21 mouse cellular contexts compared by ENCODE assay signal in the genomic region with DNA sequence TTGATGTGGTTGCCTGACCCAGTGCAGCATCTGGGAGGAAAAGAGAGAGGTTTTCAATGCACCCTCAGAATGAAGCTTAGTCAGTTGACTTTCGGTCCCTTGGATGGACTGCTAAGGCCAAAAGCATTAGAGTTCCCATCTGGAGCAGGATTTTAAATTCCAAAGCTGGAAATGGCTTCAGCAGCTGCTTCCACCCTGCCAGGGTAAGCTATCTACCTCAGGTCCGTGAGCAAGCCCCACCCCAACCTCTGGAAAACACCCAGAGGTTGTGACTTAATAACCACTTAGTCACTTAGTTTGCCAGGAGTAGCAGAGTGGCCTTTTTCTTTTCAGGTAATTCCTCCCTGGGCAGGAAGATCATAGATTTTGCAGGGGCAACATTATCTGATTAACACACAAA. TPM values are rescaled to one million over a fixed set of nuclear protein-coding genes. Genes with fewer than 3 reads are reported as not detected.
DNase-seq lines count a peak whose midpoint lies in the region; ATAC-seq and TF ChIP-seq lines count a peak whose summit lies in the region.
"Had no signal": no experiment of that assay in that cellular context is flagged by ENCODE, and none has a peak within 500 bp of the region (broad histone marks: within the 10 kb centered on the region; RNA-seq: fewer than 3 reads in every experiment).

No protein-coding gene starts in this region.

- no peak overlapping the region for H3K9ac ChIP-seq in heart, adult 2 months (ENCODE audit: low read depth, low read length)
- no peak overlapping the region for H3K9ac ChIP-seq in heart, embryonic 11.5 days (ENCODE audit: low read depth, low read length)
- H3K9ac ChIP-seq: embryonic facial prominence, embryonic 12.5 days; hindbrain, embryonic 12.5 days; limb, embryonic 12.5 days; liver, embryonic 12.5 days; midbrain, embryonic 12.5 days had no signal

- H3K27me3 ChIP-seq in heart, adult 2 months (ENCODE audit: control insufficient read depth, insufficient read depth, low read length), result no peaks in the 10 kb centered on the region
- H3K27me3 ChIP-seq in heart, embryonic 11.5 days (ENCODE audit: control insufficient read depth, insufficient read depth, low read length), result no peaks in the 10 kb centered on the region
- H3K27me3 ChIP-seq: embryonic facial prominence, embryonic 12.5 days; hindbrain, embryonic 12.5 days; limb, embryonic 12.5 days; liver, embryonic 12.5 days; midbrain, embryonic 12.5 days had no signal

- ATAC-seq in heart, embryonic 11.5 days (replicated peaks; ENCODE audit: insufficient number of reproducible peaks, low FRiP score, low TSS enrichment), result no peak
- ATAC-seq: intestine, postnatal 0 days; liver, embryonic 12.5 days had no signal

- TF ChIP-seq EP300 in heart, adult 2 months (IDR thresholded peaks at IDR 0.05; ENCODE audit: insufficient read depth, low read depth, low read length), result peak; percentile 84; the same call in 1 of the 2 replicates

- peak overlapping the region; percentile 79 for H3K27ac ChIP-seq in heart, adult 2 months
- H3K27ac ChIP-seq in heart, embryonic 11.5 days (ENCODE audit: low read depth, low read length), result no peak overlapping the region
- H3K27ac ChIP-seq in brown adipose tissue, adult 24 weeks (replicated peaks; ENCODE audit: low read depth, low read length), result peak overlapping the region; percentile 96
- H3K27ac ChIP-seq: embryonic facial prominence, embryonic 12.5 days; hindbrain, embryonic 12.5 days; limb, embryonic 12.5 days; liver, embryonic 12.5 days; midbrain, embryonic 12.5 days had no signal

- 0 out of 2 replicates have a peak, but pooled peaks have one; percentile 18 for TF ChIP-seq POLR2A in heart, adult 2 months (IDR thresholded peaks at IDR 0.05; ENCODE audit: insufficient read depth, low read depth, low read length)

- no peak overlapping the region for H3K4me2 ChIP-seq in heart, embryonic 11.5 days
- H3K4me2 ChIP-seq: embryonic facial prominence, embryonic 12.5 days; hindbrain, embryonic 12.5 days; limb, embryonic 12.5 days; liver, embryonic 12.5 days; midbrain, embryonic 12.5 days had no signal

- peak; percentile 46 to 63 for DNase-seq in heart, adult 2 months
- peak; percentile 76 for DNase-seq in heart, adult 8-10 months (ENCODE audit: low spot score)
- DNase-seq in heart, postnatal 36 days, result peak; percentile 26 to 39
- no peak for DNase-seq in urinary bladder, postnatal 14 days (ENCODE audit: low spot score)
- no peak for DNase-seq in adrenal gland, adult 2 months
- DNase-seq: adrenal gland, adult 8-10 months; cerebellum, adult 18-20 months; cerebellum, postnatal 14 days; lung, adult 18-20 months; lung, postnatal 14 days; spleen, adult 18-20 months; thymus, postnatal 36 days had no signal

- H3K36me3 ChIP-seq in heart, adult 2 months (ENCODE audit: control insufficient read depth, insufficient read depth, low read length), result peaks cover 10% of the 10 kb centered on the region
- no peaks in the 10 kb centered on the region for H3K36me3 ChIP-seq in heart, embryonic 11.5 days (ENCODE audit: control insufficient read depth, insufficient read depth, low read length)
- H3K36me3 ChIP-seq: embryonic facial prominence, embryonic 12.5 days; hindbrain, embryonic 12.5 days; limb, embryonic 12.5 days; liver, embryonic 12.5 days; midbrain, embryonic 12.5 days had no signal

- 42% methylated on average over 2 of the region's 2 CpGs for WGBS in heart, adult 2 months
- WGBS in heart, embryonic 11.5 days (ENCODE audit: insufficient replicate concordance), result 67% methylated on average over 2 of the region's 2 CpGs

- intact Hi-C loops in heart, adult 2 months (cut with DNase I), result loop anchor here (1.0 to 10.0 kb wide), 3 partner anchors 25 to 723 kb away; a partner anchor contains a TSS
- intact Hi-C loops in heart, postnatal 36 days (cut with DNase I), result no loop called here

- no peak for TF ChIP-seq CTCF in heart, adult 2 months (IDR thresholded peaks at IDR 0.05)

- no peaks in the 10 kb centered on the region for H3K9me3 ChIP-seq in heart, embryonic 11.5 days (replicated peaks; ENCODE audit: control insufficient read depth, low read length)
- H3K9me3 ChIP-seq: embryonic facial prominence, embryonic 12.5 days; hindbrain, embryonic 12.5 days; limb, embryonic 12.5 days; liver, embryonic 12.5 days; midbrain, embryonic 12.5 days had no signal

- peaks cover 24% of the 10 kb centered on the region for H3K4me1 ChIP-seq in heart, adult 2 months (ENCODE audit: control insufficient read depth, insufficient read depth, low read length)
- H3K4me1 ChIP-seq in heart, embryonic 11.5 days (ENCODE audit: control insufficient read depth, insufficient read depth, low read length), result peaks cover 13% of the 10 kb centered on the region
- H3K4me1 ChIP-seq in brown adipose tissue, adult 24 weeks (ENCODE audit: control insufficient read depth, insufficient read depth, insufficient read length, low read length), result peaks cover 19% of the 10 kb centered on the region

- no peaks in the 10 kb centered on the region for H3K79me2 ChIP-seq in heart, adult 2 months (replicated peaks; ENCODE audit: control insufficient read depth, insufficient read depth, low read length)

- no peak overlapping the region for H3K4me3 ChIP-seq in heart, adult 2 months
- H3K4me3 ChIP-seq in heart, embryonic 11.5 days (ENCODE audit: low read depth, low read length), result no peak overlapping the region
- no peak overlapping the region for H3K4me3 ChIP-seq in brown adipose tissue, adult 24 weeks (ENCODE audit: insufficient read depth, low read depth, low read length)
- H3K4me3 ChIP-seq: embryonic facial prominence, embryonic 12.5 days; hindbrain, embryonic 12.5 days; limb, embryonic 12.5 days; liver, embryonic 12.5 days; midbrain, embryonic 12.5 days had no signal

RNA-seq across cellular contexts. Expression of a gene that starts 3.0 kb away (rescaled TPM):
- 10 to 100 TPM; 77.3 to 88.3 TPM for total RNA-seq in heart, adult 2 months (2021)
- 33.1 and 40.6 TPM in 2 replicates for polyA plus RNA-seq in heart, adult 2 months (2012; rRNA removed)
- 90.8 and 91.1 TPM in 2 replicates for polyA plus RNA-seq in heart, embryonic 11.5 days (2014; fragmentation: Nextera tagmentation; extraction: Ambion mirVana)
- 47.6 and 54.0 TPM in 2 replicates for polyA plus RNA-seq in brown adipose tissue, adult 24 weeks (2012; ENCODE audit: insufficient read depth, insufficient read length, missing spikeins)
- total RNA-seq in heart, adult 8-10 months (2022), result 10 to 100 TPM; 74.1 to 92.4 (median 77.5) TPM
- 10 to 100 TPM; 82.1 to 83.7 TPM for total RNA-seq in heart, postnatal 36 days (2021)
- total RNA-seq in adrenal gland, adult 2 months (2021), result 10 to 100 TPM; 71.5 to 82.0 TPM
- polyA plus RNA-seq in adrenal gland, adult 2 months (2012; rRNA removed), result 75.9 and 81.2 TPM in 2 replicates

RNA-seq across cellular contexts. Expression of a gene that starts 36.5 kb away (rescaled TPM):
- total RNA-seq in heart, adult 2 months (2021), result 1 to 10 TPM; 5.3 to 7.5 TPM
- 4.4 and 4.7 TPM in 2 replicates for polyA plus RNA-seq in heart, adult 2 months (2012; rRNA removed)
- polyA plus RNA-seq in heart, embryonic 11.5 days (2014; fragmentation: Nextera tagmentation; extraction: Ambion mirVana), result not detected in 2 replicates
- 24.1 and 27.9 TPM in 2 replicates for polyA plus RNA-seq in brown adipose tissue, adult 24 weeks (2012; ENCODE audit: insufficient read depth, insufficient read length, missing spikeins)
- 1 to 10 TPM; 3.6 to 6.1 (median 4.9) TPM for total RNA-seq in heart, adult 8-10 months (2022)
- 1 to 10 TPM; 3.8 to 7.2 TPM for total RNA-seq in heart, postnatal 36 days (2021)
- total RNA-seq in adrenal gland, adult 2 months (2021), result 10 to 100 TPM in 1 of 2 experiments, 1 to 10 TPM in 1; 8.0 to 12.3 TPM
- 0.64 and 0.99 TPM in 2 replicates for polyA plus RNA-seq in adrenal gland, adult 2 months (2012; rRNA removed)
- total RNA-seq: MEL had no signal
- polyA plus RNA-seq: liver, embryonic 12.5 days had no signal

Comparison
In these comparisons a context has a peak if more than half of its experiments do, and no peak if none do; other contexts are left out.
1. DNase-seq: peak in heart, adult 2 months (2 of 2), heart, adult 8-10 months (single experiment) and heart, postnatal 36 days (2 of 2); none in urinary bladder, postnatal 14 days (single experiment) and adrenal gland, adult 2 months (single experiment).